Mouse (Mus musculus): ENCODE results near the gene Sult2b1.

Sult2b1 gene

DNA sequence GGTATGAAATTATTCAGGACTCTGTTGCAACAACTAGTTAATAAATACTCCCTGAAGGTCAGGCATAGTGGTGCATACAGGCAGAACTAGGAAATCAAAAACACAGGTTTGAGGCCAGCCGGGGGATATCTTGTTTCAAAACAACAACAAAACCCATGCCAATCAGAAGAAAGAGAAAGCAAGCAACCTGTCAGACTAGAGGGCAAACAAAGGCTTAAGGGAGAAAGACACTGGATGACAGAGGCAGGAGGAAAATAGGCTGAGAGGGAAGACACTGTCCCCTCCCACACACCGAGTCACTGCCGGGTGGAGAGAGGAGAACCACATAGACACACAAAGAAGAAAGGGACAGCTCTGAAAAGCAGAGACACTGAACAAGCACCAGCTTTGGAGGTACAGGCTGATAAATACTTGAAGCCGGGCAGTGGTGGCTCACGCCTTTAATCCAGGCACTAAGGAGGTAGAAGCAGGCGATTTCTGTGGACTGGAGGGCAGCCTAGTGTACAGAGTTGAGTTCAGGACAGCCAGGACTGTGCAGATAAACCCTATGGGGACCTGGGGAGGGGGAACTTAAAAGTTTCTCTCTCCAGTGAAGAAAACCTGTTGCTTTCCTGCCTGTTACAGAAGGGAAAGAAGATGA lies 70.5 kb downstream of the Sult2b1 start:
- peak; percentile 42 to 73 for DNase-seq (ENCODE audit: inconsistent age in 2 of 2, low spot score in 1 of 2)

DNA sequence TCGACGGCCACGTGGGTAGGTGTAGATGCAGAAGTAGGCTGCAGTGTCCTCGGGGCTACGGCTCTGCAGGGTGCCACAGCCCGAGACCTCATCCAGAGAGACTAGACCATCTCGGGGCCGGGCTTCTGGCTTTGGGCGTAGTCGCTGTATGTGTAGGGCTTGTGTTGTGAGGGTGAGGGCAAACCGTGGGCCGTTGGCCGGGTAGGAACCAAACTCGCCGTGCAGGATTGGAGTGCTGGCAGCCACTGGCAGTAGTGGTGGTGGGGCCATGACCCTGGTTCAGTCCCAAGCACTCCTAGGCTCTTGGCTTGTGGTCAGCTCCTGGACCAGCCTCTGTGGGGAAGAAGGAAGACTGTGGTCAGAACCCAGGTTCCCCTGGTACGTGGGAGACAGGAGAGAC lies 71.1 kb downstream of the Sult2b1 start:
- DNase-seq (ENCODE audit: inconsistent age in 2 of 2, low spot score in 1 of 2): peak; percentile 60 to 68

DNA sequence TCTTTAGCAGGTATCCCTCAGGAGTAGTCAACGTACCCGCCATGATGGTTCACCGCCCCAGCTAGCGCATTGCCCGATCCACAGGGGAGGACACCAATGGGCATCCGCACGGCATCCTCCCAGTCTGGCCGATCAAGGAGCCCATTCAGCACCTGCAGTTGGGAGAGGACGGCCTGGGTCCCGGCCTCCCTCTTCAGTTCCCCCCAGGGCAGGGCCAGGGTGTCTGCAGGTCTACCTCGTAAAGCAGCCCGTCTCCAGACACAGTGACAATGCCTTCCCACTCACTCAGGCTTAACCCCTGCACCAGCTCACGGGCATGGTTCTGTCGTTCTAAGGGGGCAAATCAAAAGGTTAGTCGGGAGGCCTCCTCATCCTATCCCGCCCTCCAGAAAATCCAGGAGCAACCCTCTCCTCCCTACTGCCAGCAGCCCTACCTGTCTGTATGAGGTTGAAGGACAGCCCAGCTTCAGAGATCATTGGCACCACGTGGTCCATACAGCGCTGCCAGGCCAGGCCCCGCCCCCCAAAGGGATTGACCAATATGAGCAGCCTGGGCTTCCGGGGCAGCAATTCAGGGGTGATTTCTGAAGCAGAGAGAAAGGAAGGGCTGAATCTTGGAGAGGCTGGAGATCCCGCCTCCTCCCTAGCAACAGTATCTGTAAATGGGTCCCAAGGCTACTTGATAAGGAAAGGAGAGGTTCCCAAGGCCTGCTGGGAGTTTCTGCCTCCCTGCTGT lies 72.3 kb downstream of the Sult2b1 start:
- peak; percentile 89 to 95 for DNase-seq (ENCODE audit: inconsistent age in 2 of 2, low spot score in 1 of 2)

DNA sequence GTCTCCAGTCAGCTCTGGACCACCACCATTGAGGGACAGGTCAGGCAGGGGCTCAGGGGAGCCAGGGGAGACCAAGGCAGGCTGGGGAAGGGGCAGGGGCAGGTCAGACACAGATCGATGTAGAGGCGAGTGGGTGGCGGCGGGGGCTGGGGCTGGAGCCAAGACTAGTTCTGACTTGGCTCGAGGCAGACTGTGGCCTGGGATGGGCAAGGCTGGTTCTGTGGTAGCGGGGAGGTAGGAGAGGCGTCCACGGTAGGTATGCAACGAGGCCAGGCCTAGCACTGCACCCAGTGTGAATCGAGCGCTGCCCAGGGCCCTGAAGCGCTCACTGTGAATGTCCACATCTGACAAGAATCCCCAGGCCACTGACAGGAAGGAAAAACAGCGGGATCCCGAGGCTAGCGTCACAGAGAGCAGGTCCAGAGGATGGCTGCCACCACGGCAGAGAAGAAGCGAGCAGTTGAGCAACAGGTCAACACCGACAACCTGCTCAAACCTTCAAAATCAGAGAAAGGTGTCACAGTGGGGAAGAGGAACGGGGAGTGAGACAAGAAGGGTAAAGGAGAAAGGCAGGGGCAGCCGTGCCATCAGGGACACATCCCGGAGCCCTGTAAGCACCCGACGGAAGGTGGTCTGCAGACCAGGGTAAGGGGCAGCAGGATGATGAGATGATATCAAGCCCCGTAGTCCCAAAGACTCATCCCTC lies 73.0 kb downstream of the Sult2b1 start:
- DNase-seq (ENCODE audit: inconsistent age in 2 of 2, low spot score in 1 of 2): peak in 1 of 2 experiments; percentile 64

DNA sequence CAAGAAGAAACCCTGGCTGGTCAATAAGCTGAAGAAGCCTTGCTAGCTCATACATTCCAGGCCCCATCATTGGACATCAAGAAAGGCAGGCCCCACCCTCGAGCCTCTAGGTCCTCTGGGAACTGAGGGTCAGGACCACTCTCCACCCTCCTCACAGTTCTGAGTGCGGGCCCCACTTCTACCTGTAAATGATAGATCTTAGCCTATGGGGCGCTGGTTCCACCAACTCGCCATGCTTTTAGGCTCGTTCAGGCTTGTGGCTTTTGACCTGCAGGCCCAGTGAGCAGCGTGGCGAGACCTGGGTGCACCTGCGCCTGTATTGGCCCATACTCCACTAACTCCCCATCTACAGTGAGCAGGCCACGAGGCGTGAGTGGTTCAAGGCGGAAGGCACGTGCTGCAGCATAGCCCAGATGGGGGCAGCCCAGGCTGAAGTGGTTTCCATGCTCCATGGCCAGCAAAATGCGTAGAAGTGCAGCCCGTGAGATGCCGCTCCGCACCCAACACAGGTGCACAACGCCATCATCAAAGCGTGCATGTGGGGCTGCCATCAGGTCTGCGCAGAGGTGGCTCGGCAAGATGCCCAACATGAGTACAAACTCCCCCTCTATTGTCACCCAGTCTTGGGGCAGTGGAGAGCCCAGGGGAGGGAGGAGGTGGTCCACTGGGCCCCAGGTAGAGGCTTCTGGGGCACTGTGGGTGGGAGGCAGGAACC lies 73.8 kb downstream of the Sult2b1 start:
- DNase-seq (ENCODE audit: inconsistent age in 2 of 2, low spot score in 1 of 2): peak; percentile 67 to 82

DNA sequence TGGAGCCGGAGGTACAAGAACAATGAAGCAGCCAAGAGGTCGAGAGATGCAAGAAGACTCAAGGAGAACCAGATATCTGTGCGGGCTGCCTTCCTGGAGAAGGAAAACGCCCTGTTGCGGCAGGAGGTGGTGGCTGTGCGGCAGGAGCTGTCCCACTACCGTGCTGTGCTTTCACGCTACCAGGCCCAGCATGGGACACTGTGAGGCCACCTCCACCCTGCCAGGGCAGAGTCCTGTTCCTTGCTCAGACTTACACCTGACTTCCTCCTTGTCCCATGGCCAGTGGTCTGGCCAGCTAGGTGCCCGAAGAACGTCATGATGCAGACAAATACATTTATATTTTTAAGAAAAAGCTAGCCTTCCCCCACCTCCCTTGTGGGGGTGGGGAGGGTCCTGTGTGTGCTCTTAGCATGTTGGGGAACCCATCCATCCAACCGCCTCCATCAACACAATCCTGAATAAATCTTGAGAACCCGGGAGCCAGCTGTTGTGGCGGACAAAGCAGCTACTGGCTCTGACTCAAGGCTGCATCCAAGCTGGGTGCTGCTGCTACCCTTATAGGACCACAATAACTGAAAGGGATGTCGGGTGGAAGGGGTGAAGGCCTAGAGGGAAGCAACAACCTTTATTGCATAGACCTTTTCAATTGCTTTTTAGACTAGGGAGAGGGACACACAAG lies 74.7 kb downstream of the Sult2b1 start:
- peak; percentile 48 to 82 for DNase-seq (ENCODE audit: inconsistent age in 2 of 2, low spot score in 1 of 2)

DNA sequence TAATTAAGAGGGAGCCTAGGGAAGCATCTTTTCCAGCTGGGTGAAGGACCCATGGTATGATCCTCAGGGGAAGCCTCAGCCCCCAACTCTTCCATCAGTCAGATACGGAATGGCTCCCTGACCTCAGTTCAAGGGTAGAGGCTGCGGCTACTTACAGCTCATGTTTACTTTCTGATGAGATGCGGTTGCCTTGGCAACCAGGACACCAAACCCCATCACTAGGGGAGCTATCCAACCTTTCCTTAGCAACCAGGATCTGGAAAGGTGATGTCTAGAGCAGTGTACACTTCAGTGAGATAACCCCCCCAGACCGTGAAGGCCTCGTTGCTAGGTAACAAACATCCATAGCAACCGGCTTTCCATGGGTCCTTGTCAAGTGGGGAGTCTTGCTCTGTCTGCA lies 75.4 kb downstream of the Sult2b1 start:
- peak; percentile 47 to 77 for DNase-seq (ENCODE audit: inconsistent age in 2 of 2, low spot score in 1 of 2)

DNA sequence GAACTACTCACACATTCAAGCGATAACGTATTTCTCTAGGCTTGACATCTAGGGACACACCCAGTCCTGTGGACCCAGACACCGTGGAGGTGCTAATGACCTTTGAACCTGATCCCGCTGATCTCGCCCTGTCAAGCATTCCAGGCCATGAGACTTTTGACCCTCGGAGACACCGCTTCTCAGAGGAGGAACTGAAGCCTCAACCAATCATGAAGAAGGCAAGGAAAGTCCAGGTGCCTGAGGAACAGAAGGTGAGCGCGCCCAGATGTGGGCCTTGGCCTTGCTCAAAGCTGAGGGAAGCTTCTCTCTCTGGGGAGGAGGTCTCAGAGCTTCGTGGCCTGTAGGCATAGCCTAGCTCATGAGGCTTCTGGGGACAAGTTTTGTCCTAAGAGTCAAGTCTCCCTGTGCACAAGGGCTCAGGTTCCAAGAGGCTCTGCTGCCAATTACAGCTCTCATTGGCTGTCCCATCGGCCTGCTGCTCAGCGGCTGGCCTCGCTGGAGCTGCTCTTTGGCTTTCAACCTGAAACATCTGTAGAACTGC lies 76.2 kb downstream of the Sult2b1 start:
- DNase-seq (ENCODE audit: inconsistent age in 2 of 2, low spot score in 1 of 2): peak in 1 of 2 experiments; percentile 83

DNA sequence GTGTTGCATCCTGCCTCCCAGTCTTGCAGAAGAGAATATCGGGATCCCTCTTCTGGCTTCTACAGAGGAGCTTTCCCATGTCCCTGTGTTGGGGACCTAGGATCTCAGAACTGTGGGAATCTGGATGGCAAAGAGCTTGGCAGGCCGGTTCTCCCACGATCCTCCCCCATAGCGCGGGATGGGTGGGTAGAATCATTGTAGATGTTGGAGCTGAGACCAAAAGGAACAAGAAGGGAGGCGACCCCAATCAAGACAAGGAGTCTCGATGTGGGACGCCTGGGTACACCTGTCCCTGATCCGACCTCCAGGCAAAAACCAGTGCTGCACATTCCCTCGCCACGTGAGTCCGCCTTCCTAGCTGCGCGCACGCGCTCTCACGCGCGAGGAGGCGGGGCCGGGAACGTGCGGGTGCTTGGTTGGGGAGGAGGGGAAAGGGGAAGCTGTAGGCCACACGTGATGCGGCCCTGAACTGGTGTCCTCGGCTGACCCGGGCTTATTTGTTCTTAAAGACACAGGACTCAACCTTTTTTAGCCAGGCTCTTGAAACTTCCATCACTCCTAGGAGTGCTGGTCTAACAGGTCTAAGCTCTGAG lies 77.0 kb downstream of the Sult2b1 start:
- DNase-seq (ENCODE audit: inconsistent age in 2 of 2, low spot score in 1 of 2): peak; percentile 99 to 100

DNA sequence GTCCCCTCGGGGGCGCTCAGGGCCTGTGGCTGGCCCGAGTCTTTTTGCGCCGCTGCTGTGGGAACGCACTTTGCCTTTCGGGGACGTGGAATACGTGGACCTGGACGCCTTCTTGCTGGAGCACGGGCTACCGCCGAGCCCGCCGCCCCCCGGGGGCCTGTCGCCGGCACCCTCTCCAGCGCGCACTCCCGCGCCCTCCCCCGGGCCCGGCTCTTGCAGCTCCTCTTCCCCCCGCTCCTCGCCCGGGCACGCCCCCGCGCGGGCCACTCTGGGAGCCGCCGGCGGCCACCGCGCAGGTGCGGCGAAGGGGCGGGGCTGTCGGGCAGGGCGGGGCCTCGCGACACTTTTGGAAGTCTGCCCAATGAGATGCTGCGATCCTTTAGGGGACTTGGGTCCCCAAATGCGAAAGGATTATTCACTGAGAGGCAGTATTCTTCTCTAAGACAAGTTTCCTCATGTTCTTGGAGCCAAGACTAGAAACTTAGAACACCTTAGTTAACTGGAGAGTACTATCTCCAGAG lies 77.7 kb downstream of the Sult2b1 start:
- peak; percentile 94 to 97 for DNase-seq (ENCODE audit: inconsistent age in 2 of 2, low spot score in 1 of 2)

DNA sequence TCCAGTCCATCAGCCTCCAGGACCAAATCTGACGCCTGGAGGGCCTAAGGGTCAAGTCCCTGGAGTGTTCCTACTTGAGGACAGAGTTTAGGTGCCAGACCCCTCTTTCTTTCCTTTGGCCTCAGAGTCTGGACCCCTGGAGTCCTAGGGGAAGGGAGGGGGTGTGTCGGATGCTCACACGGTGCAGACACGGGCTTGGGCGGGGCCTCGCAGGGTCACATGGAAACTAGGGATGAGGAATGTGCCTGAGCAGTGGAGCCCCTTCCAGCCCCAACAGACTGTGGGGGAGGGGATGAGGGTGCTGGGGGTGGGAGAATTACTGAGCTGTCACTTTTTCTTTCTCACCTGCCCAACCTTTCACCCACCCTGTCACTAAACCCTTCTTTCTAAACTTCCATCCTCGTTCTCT lies 78.6 kb downstream of the Sult2b1 start:
- peak; percentile 95 to 98 for DNase-seq (ENCODE audit: inconsistent age in 2 of 2, low spot score in 1 of 2)

DNA sequence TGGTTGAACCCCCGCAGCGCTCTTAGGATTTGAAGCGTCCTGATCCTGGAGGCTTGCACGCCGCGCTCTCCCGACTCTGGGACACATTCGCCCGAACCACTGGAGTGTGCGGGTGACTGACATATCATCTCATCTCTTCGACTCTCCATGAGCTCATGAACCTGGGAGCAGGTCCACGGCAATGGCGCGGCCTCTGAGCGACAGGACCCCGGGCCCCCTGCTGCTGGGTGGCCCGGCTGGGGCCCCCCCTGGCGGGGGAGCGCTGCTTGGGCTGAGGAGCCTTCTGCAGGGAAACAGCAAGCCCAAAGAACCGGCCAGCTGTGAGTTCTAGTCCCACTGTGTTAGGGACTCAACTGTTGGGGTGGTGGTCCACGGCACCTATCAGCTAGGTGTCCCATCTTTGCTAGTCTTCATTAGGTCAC lies 79.0 kb downstream of the Sult2b1 start:
- no peak for DNase-seq (ENCODE audit: inconsistent age in 2 of 2, low spot score in 1 of 2)

DNA sequence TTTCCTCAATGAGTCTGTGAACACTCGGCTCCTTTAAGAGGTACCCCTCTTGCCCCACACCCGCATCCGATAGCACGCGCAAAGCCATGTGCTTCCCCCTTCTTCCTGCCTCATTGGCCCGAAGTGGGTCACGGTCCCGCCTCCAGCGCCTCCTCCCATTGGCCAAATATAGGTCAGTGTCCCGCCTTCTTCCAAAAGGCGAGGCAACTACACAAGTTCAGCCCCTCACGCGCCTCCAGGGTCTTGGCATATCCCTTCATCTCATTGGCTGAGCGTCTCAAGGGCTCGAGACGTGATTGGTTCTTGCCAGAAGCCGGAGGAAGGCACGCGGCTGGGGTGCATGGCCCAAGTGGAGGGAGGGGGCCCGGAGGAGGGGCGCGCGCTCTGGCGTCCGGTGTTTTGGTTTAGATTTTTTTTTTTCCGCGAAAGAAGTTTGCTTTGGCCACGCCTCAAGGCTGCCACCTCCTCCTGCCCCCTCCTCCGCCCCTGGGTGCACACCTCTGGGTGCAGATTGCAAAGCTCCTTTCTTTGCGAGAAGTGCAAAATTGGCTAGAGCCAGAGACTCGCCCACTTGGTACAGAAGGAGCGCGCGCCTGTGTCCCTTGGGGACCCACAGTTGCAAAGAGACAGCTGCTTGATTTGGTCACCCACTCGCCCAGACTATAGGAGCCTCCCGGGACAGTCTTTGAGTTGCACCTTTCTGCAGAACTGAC lies 79.6 kb downstream of the Sult2b1 start, which contains the start of gene Dbp:
Gene Dbp (plus strand): TSS at position 359 of the 713 bp plus-strand sequence.
- peak; percentile 100 for DNase-seq (ENCODE audit: inconsistent age in 2 of 2, low spot score in 1 of 2)

DNA sequence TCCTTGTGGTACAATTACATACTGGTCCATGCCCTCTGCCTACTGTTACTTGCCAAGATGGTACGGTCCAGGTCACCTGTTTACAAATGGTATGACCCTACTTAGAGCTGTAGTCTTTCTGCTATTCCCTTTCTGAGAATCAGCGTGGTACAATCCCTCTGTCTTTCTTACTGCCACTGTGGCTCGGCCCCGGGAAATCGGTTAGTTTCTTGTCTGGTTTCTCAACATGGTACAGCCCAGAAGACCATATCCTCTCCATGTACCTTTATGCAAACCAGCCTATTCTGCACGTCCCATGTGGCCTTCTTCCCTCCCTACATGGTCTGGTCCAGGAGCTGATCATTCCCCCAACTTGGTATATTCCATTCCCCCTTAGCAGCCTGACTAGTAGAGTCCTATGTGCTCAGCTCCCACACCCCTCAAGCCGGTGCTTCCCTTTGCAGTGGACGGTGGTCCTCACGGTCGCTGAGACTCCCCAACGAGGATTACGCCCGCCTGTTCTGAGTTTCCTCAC lies 80.4 kb downstream of the Sult2b1 start:
- peak; percentile 83 to 96 for DNase-seq (ENCODE audit: inconsistent age in 2 of 2, low spot score in 1 of 2)

DNA sequence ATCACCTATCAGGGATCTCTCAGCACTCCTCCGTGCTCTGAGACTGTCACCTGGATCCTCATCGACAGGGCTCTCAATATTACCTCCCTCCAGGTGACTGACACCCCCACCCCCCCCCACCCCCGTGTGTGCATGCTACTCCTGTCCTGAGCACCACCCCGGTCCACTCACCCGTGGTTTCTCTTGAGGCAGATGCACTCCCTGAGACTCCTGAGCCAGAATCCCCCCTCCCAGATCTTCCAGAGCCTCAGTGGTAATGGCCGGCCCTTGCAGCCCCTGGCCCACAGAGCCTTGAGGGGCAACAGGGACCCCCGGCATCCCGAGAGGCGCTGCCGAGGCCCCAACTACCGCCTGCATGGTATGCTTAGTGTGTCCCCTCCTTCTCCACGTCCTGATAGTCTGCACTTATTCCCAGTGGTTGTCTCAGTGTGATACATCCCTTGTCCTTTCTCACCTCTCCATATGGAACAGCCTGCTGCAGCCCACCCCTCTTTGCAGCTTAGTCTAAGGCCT lies 80.9 kb downstream of the Sult2b1 start:
- peak in 1 of 2 experiments; percentile 72 for DNase-seq (ENCODE audit: inconsistent age in 2 of 2, low spot score in 1 of 2)

DNA sequence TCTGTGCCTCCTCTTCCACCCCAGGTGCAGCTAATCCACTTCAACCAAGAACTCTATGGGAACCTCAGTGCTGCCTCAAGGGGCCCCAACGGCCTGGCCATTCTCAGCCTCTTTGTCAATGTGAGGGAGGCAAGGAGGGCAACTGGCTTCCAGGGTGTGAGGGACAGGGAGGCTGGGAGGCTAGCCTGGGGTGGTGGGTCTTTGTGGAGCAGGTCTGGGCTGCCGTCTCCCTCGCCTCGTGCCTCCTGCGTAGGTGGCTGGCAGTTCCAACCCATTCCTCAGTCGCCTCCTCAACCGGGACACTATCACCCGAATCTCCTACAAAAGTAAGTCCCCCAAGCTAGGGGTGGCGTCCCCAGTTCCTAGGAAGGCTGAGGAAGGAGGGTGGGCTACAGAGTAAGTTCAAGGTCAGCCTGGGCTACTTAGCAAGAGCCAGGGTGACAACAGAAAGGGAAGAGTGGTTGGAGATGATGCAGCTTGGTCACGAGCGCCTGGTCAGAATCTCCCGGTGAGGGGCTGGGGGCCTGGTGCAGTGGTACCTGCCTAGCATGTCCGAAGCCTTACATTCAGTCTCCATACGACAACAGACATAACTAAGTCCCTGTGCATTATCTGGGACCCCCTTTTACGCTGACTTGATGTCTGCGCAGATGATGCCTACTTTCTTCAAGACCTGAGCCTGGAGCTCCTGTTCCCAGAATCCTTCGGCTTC lies 81.5 kb downstream of the Sult2b1 start:
- peak; percentile 43 to 64 for DNase-seq (ENCODE audit: inconsistent age in 2 of 2, low spot score in 1 of 2)

DNA sequence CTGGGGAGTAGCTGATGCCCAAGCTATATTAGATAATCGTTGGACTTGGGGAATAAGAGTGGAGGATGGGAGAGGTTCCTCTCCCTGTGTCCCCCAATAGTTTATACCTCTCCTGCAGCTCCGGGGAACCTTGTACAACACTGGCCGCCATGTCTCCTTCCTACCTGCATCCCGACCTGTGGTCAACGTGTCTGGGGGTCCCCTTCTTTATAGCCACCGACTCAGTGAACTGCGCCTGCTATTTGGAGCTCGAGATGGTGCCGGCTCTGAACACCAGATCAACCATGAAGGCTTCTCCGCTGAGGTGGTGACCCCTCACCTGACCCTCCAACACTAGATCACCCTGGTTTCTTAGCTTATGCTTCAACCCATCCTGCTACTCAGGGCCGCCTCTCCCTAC lies 82.2 kb downstream of the Sult2b1 start:
- peak in 1 of 2 experiments; percentile 55 for DNase-seq (ENCODE audit: inconsistent age in 2 of 2, low spot score in 1 of 2)

DNA sequence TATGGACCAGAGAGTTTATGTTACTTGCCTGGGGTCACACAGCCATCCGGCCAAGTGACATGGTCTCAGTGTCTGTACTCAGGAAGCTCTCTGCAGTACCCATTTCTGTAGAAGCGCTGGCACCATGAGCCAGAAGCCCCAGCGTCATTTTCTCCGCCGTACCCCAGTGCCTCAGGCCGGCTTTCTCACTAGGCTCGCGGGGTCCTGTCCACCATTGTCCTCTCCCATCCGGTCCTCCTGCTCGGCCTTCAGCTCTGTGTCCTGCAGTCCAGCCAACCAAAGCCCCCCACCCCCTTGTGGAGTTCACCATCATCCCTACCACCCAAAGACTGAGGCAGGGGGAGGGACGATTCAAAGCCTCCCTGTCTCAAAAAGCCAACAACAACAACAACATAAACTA lies 82.9 kb downstream of the Sult2b1 start:
- peak; percentile 45 to 62 for DNase-seq (ENCODE audit: inconsistent age in 2 of 2, low spot score in 1 of 2)

Data from adrenal gland, adult (tissue).